Mouse (Mus musculus) forebrain, embryonic 14.5 days (tissue): Measurements from ENCODE around the gene Rock2. TPM values are rescaled to one million over a fixed set of nuclear protein-coding genes. Genes with fewer than 3 reads are reported as not detected.

ENCODE experiments used
- ATAC-seq: fragments of 200-750 bp; cut with Nextera tagmentation; 2 replicates; pipeline ENCODE4 v1.8.0; 2017; ENCODE audit warnings: mild to moderate bottlenecking, moderate library complexity
- DNase-seq: peaks from one replicate; pipeline ENCODE4 v3.0.0-alpha.2; 2015; ENCODE audit warnings: low spot score
- H3K27ac ChIP-seq: fragments of 300-500 bp; sonication (generic); 2 replicates; pipeline ENCODE4 v1.5.1; 2014; ENCODE audit warnings: low read depth, mild to moderate bottlenecking, control low read depth, low read length, moderate library complexity
- H3K27me3 ChIP-seq: fragments of 300-500 bp; sonication (generic); replicated peaks from 2 replicates; pipeline ENCODE4 v1.6.1; 2014; ENCODE audit warnings: low read length, control low read depth, mixed read lengths; ENCODE audit not compliant: control insufficient read depth, insufficient read depth
- H3K36me3 ChIP-seq: fragments of 300-500 bp; sonication (generic); 2 replicates; pipeline ENCODE4 v1.6.1; 2014; ENCODE audit warnings: low read length, control low read depth; ENCODE audit not compliant: control insufficient read depth, insufficient read depth
- H3K4me1 ChIP-seq: fragments of 300-500 bp; sonication (generic); 2 replicates; pipeline ENCODE4 v1.6.1; 2014; ENCODE audit warnings: antibody characterized with exemption, low read length, control low read depth; ENCODE audit not compliant: control insufficient read depth, insufficient read depth
- H3K4me2 ChIP-seq: fragments of 300-500 bp; sonication (generic); 2 replicates; pipeline ENCODE4 v1.6.1; 2014; ENCODE audit warnings: mild to moderate bottlenecking, control low read depth, low read length
- H3K4me3 ChIP-seq: fragments of 300-500 bp; sonication (generic); 2 replicates; pipeline ENCODE4 v1.5.1; 2014; ENCODE audit warnings: low read depth, low read length, control low read depth
- H3K9ac ChIP-seq: fragments of 300-500 bp; sonication (generic); 2 replicates; pipeline ENCODE4 v1.6.1; 2014; ENCODE audit warnings: mild to moderate bottlenecking, low read length, control low read depth, moderate library complexity
- H3K9me3 ChIP-seq: fragments of 300-500 bp; sonication (generic); replicated peaks from 2 replicates; pipeline ENCODE4 v1.6.1; 2016; ENCODE audit warnings: low read length, control low read depth, mixed read lengths; ENCODE audit not compliant: control insufficient read depth
- WGBS: fragments of 180-500 bp; shearing (Covaris S2); extraction: QIAGEN DNeasy Blood & Tissue Kit; methylation state at CpG from one replicate; pipeline ENCODE4 v1.1.7; 2014; 5-methylcytosine and 5-hydroxymethylcytosine counted together
- polyA plus RNA-seq: library from polyadenylated mRNA; unstranded; fragments of >200 nt; fragmentation: Nextera tagmentation; extraction: Ambion mirVana; gene quantifications from 2 replicates; pipeline ENCODE4 v1.2.1, GENCODE M21; 2014

Rock2 gene
- polyA plus RNA-seq, 1 experiment from 2014 or later = 12.1 TPM

- 71% methylated on average over 1 of the region's 1 CpGs for WGBS
- ATAC-seq (no peak), DNase-seq (peak; percentile 18)
- Histone ChIP-seq H3K27ac (no peak overlapping the region), H3K4me2 (no peak overlapping the region), H3K9me3 (no peaks in the 10 kb centered on the region), H3K27me3 (no peaks in the 10 kb centered on the region), H3K36me3 (peaks cover 50% of the 10 kb centered on the region), H3K9ac (no peak overlapping the region), H3K4me3 (no peak overlapping the region), H3K4me1 (no peaks in the 10 kb centered on the region)
Observed at GRCm38 (mm10) chr12:16958851-16959250, 64.2 kb downstream of the Rock2 start.

GRCm38 (mm10) chr12:16963354-16963753, 68.7 kb downstream of the Rock2 start:
- 53% methylated on average over 2 of the region's 2 CpGs for WGBS

GRCm38 (mm10) chr12:16966811-16967210, 72.1 kb downstream of the Rock2 start:
- no peak for ATAC-seq
- Histone ChIP-seq H3K9ac (no peak overlapping the region), H3K27me3 (no peaks in the 10 kb centered on the region), H3K4me1 (no peaks in the 10 kb centered on the region), H3K9me3 (no peaks in the 10 kb centered on the region), H3K27ac (no peak overlapping the region), H3K4me3 (no peak overlapping the region), H3K4me2 (no peak overlapping the region), H3K36me3 (peaks cover 47% of the 10 kb centered on the region)
- DNase-seq = no peak
- WGBS = 99% methylated on average over 2 of the region's 2 CpGs

More at GRCm38 (mm10) chr12:16963354-16963753, 68.7 kb downstream of the Rock2 start:
- ATAC-seq (no peak), DNase-seq (no peak)
- no peak overlapping the region for H3K9ac ChIP-seq
- no peaks in the 10 kb centered on the region for H3K9me3 ChIP-seq
- H3K4me3 ChIP-seq = no peak overlapping the region
- H3K36me3 ChIP-seq = peaks cover 51% of the 10 kb centered on the region
- no peaks in the 10 kb centered on the region for H3K27me3 ChIP-seq
- no peak overlapping the region for H3K4me2 ChIP-seq
- H3K4me1 ChIP-seq = no peaks in the 10 kb centered on the region
- no peak overlapping the region for H3K27ac ChIP-seq

GRCm38 (mm10) chr12:16977120-16977519, 82.4 kb downstream of the Rock2 start:
- Histone ChIP-seq H3K9me3 (no peaks in the 10 kb centered on the region), H3K36me3 (peaks cover 76% of the 10 kb centered on the region), H3K27ac (no peak overlapping the region), H3K9ac (no peak overlapping the region), H3K27me3 (no peaks in the 10 kb centered on the region), H3K4me3 (no peak overlapping the region), H3K4me2 (no peak overlapping the region), H3K4me1 (no peaks in the 10 kb centered on the region)
- DNase-seq (no peak), ATAC-seq (no peak)

GRCm38 (mm10) chr12:16985778-16986177, 91.1 kb downstream of the Rock2 start:
- H3K4me2 ChIP-seq = no peak overlapping the region
- DNase-seq = no peak
- H3K27me3 ChIP-seq = no peaks in the 10 kb centered on the region
- H3K36me3 ChIP-seq = peaks cover 19% of the 10 kb centered on the region
- no peaks in the 10 kb centered on the region for H3K9me3 ChIP-seq
- no peak overlapping the region for H3K4me3 ChIP-seq
- H3K27ac ChIP-seq = no peak overlapping the region
- WGBS = 95% methylated on average over 1 of the region's 1 CpGs
- no peaks in the 10 kb centered on the region for H3K4me1 ChIP-seq
- no peak for ATAC-seq
- H3K9ac ChIP-seq = no peak overlapping the region

- Histone ChIP-seq H3K4me2 (no peak overlapping the region), H3K36me3 (peaks cover 4% of the 10 kb centered on the region; the same call in 1 of the 2 replicates), H3K4me1 (no peaks in the 10 kb centered on the region), H3K27me3 (no peaks in the 10 kb centered on the region), H3K4me3 (no peak overlapping the region), H3K9ac (no peak overlapping the region), H3K9me3 (no peaks in the 10 kb centered on the region), H3K27ac (no peak overlapping the region)
- ATAC-seq = no peak
- DNase-seq = no peak
- WGBS = 77% methylated on average over 2 of the region's 2 CpGs
Observed at GRCm38 (mm10) chr12:16991376-16991775, 96.7 kb downstream of the Rock2 start.

- Histone ChIP-seq H3K4me1 (no peaks in the 10 kb centered on the region), H3K27me3 (no peaks in the 10 kb centered on the region), H3K9me3 (no peaks in the 10 kb centered on the region), H3K4me2 (no peak overlapping the region), H3K9ac (no peak overlapping the region), H3K27ac (no peak overlapping the region), H3K4me3 (no peak overlapping the region), H3K36me3 (peaks cover 1% of the 10 kb centered on the region; the same call in 1 of the 2 replicates)
- WGBS = 78% methylated on average over 2 of the region's 2 CpGs
- DNase-seq (no peak), ATAC-seq (no peak)
Observed at GRCm38 (mm10) chr12:16992355-16992754, 97.7 kb downstream of the Rock2 start.

- no peak overlapping the region for H3K9ac ChIP-seq
- H3K27ac ChIP-seq = no peak overlapping the region
- H3K4me3 ChIP-seq = no peak overlapping the region
- no peak for ATAC-seq
- no peaks in the 10 kb centered on the region for H3K4me1 ChIP-seq
- no peaks in the 10 kb centered on the region for H3K9me3 ChIP-seq
- DNase-seq = no peak
- no peak overlapping the region for H3K4me2 ChIP-seq
- H3K36me3 ChIP-seq = no peaks in the 10 kb centered on the region
- 81% methylated on average over 2 of the region's 2 CpGs for WGBS
- peaks cover 8% of the 10 kb centered on the region for H3K27me3 ChIP-seq
Observed at GRCm38 (mm10) chr12:16994291-16994690, 99.6 kb downstream of the Rock2 start.

- Histone ChIP-seq H3K9me3 (no peaks in the 10 kb centered on the region), H3K4me1 (no peaks in the 10 kb centered on the region), H3K4me3 (no peak overlapping the region), H3K27me3 (peaks cover 18% of the 10 kb centered on the region), H3K27ac (no peak overlapping the region), H3K9ac (no peak overlapping the region), H3K36me3 (no peaks in the 10 kb centered on the region), H3K4me2 (no peak overlapping the region)
- ATAC-seq (no peak), DNase-seq (no peak)
- 77% methylated on average over 5 of the region's 5 CpGs for WGBS
Observed at GRCm38 (mm10) chr12:16996281-16996680, 101.6 kb downstream of the Rock2 start.
